Mouse (Mus musculus) CH12.LX (cell line): ENCODE data around the gene Drc1. TPM values are rescaled to one million over a fixed set of nuclear protein-coding genes. Genes with fewer than 3 reads are reported as not detected.

ENCODE experiments used
- DNase-seq: peaks from one replicate; pipeline ENCODE4 v3.0.0-alpha.2; 2013; ENCODE audit errors: extremely low read depth
- H3K27ac ChIP-seq: 2 replicates; pipeline ENCODE4 v1.5.1; 2012; ENCODE audit warnings: low read depth, mild to moderate bottlenecking, control low read depth, moderate library complexity; ENCODE audit not compliant: insufficient read depth
- H3K27me3 ChIP-seq: replicated peaks from 2 replicates; pipeline ENCODE3; 2012; ENCODE audit warnings: inconsistent platforms
- H3K36me3 ChIP-seq, 2 experiments: replicated peaks in 1 of 2; 2 replicates each; pipeline versions ENCODE3 to v1.6.1; 2012; ENCODE audit warnings: inconsistent platforms in 1 of 2, low read length in 1 of 2, mild to moderate bottlenecking in 1 of 2, mixed read lengths in 1 of 2, moderate library complexity in 1 of 2; ENCODE audit not compliant: control insufficient read depth in 1 of 2, insufficient read depth in 1 of 2
- H3K4me1 ChIP-seq, 2 experiments: 2 replicates each; pipeline ENCODE4 v1.6.1; 2012; ENCODE audit warnings: inconsistent platforms in 1 of 2, moderate library complexity in 1 of 2; ENCODE audit not compliant: insufficient read depth in 2 of 2, control insufficient read depth in 1 of 2
- H3K4me2 ChIP-seq: 2 replicates; pipeline ENCODE4 v1.6.1; 2012; ENCODE audit warnings: low read depth, mild to moderate bottlenecking, control low read depth; ENCODE audit not compliant: poor library complexity, insufficient read depth, severe bottlenecking
- H3K4me3 ChIP-seq, 3 experiments: fragments of 150-350 bp in 1 of 3; sonication (generic) in 1 of 3; replicated peaks in 1 of 3; 2 replicates each; pipeline versions ENCODE3 to v1.5.1; 2011 to 2012; ENCODE audit warnings: low read depth in 2 of 3, low read length in 2 of 3, mild to moderate bottlenecking in 2 of 3, moderate library complexity in 2 of 3, control low read depth in 1 of 3, improper control_type of control experiment in 1 of 3, inconsistent platforms in 1 of 3, mixed read lengths in 1 of 3; ENCODE audit not compliant: poor library complexity in 1 of 3
- H3K79me2 ChIP-seq: replicated peaks from 2 replicates; pipeline ENCODE4 v1.6.1; 2012; ENCODE audit warnings: mild to moderate bottlenecking, moderate library complexity; ENCODE audit not compliant: control insufficient read depth, poor library complexity, insufficient read depth, severe bottlenecking; ENCODE audit errors: extremely low read depth
- H3K9ac ChIP-seq: 2 replicates; pipeline ENCODE4 v1.6.1; 2012; ENCODE audit warnings: low read depth, mild to moderate bottlenecking, control low read depth, moderate library complexity; ENCODE audit not compliant: insufficient read depth
- H3K9me3 ChIP-seq: replicated peaks from 2 replicates; pipeline ENCODE3; 2012; ENCODE audit warnings: low read length, inconsistent platforms, mixed read lengths
- CTCF ChIP-seq, 2 experiments: IDR thresholded peaks in 1 of 2; conservative IDR thresholded peaks in 1 of 2; 2 replicates each; pipeline ENCODE4 v1.5.1; 2011 to 2012; ENCODE audit warnings: low read depth in 2 of 2, low read length in 2 of 2, improper control_type of control experiment in 1 of 2, inconsistent platforms in 1 of 2, mild to moderate bottlenecking in 1 of 2, moderate library complexity in 1 of 2
- ELF1 ChIP-seq: IDR thresholded peaks from 2 replicates; pipeline ENCODE4 v1.6.1; 2014; ENCODE audit warnings: low read depth, mild to moderate bottlenecking, inconsistent platforms, low read length, improper control_type of control experiment
- EP300 ChIP-seq: IDR thresholded peaks from 2 replicates; pipeline ENCODE4 v1.6.1; 2011; ENCODE audit warnings: low read length, improper control_type of control experiment
- ETS1 ChIP-seq: conservative IDR thresholded peaks from 2 replicates; pipeline ENCODE4 v1.6.1; 2012; ENCODE audit warnings: low read depth, mild to moderate bottlenecking, inconsistent platforms, low read length, improper control_type of control experiment, moderate library complexity
- GABPA ChIP-seq: IDR thresholded peaks from 2 replicates; pipeline ENCODE4 v1.6.1; 2012; ENCODE audit warnings: low read depth, low read length, improper control_type of control experiment, inconsistent platforms; ENCODE audit not compliant: insufficient replicate concordance
- IRF4 ChIP-seq: IDR thresholded peaks from 2 replicates; pipeline ENCODE4 v1.6.1; 2014; ENCODE audit warnings: low read depth, mild to moderate bottlenecking, inconsistent platforms, low read length, improper control_type of control experiment
- KAT2A ChIP-seq: IDR thresholded peaks from 2 replicates; pipeline ENCODE4 v1.6.1; 2012; ENCODE audit warnings: low read length, improper control_type of control experiment, inconsistent platforms; ENCODE audit not compliant: insufficient replicate concordance
- MAX ChIP-seq: IDR thresholded peaks from 2 replicates; pipeline ENCODE4 v1.6.1; 2011; ENCODE audit warnings: low read length, improper control_type of control experiment
- MXI1 ChIP-seq: IDR thresholded peaks from 2 replicates; pipeline ENCODE4 v1.6.1; 2011; ENCODE audit warnings: mild to moderate bottlenecking, low read depth, low read length, improper control_type of control experiment
- NELFE ChIP-seq: IDR thresholded peaks from 2 replicates; pipeline ENCODE4 v1.6.1; 2011; ENCODE audit warnings: low read depth, low read length, improper control_type of control experiment
- PAX5 ChIP-seq: IDR thresholded peaks from 2 replicates; pipeline ENCODE4 v1.6.1; 2012; ENCODE audit warnings: low read length, inconsistent platforms, mixed read lengths
- POLR2A ChIP-seq: IDR thresholded peaks from 2 replicates; pipeline ENCODE4 v1.6.1; 2011; ENCODE audit warnings: low read depth, mild to moderate bottlenecking, improper control_type of control experiment, low read length
- POLR2AphosphoS2 ChIP-seq: IDR thresholded peaks from 2 replicates; pipeline ENCODE4 v1.6.1; 2011; ENCODE audit warnings: low read depth, low read length, improper control_type of control experiment
- SMC3 ChIP-seq: IDR thresholded peaks from 2 replicates; pipeline ENCODE4 v1.6.1; 2011; ENCODE audit warnings: low read depth, low read length, improper control_type of control experiment
- TCF12 ChIP-seq: IDR thresholded peaks from 2 replicates; pipeline ENCODE4 v1.6.1; 2014; ENCODE audit warnings: low read depth, mild to moderate bottlenecking, inconsistent platforms, low read length, improper control_type of control experiment
- USF1 ChIP-seq: IDR thresholded peaks from 2 replicates; pipeline ENCODE4 v1.6.1; 2014; ENCODE audit warnings: low read depth, mild to moderate bottlenecking, inconsistent platforms, low read length, improper control_type of control experiment
- USF2 ChIP-seq: conservative IDR thresholded peaks from 2 replicates; pipeline ENCODE4 v1.6.1; 2011; ENCODE audit warnings: low read depth, low read length, improper control_type of control experiment
- ZC3H11A ChIP-seq: IDR thresholded peaks from 2 replicates; pipeline ENCODE4 v1.6.1; 2012; ENCODE audit warnings: low read depth, mild to moderate bottlenecking, inconsistent platforms, low read length, improper control_type of control experiment
- ZMIZ1 ChIP-seq: IDR thresholded peaks from 2 replicates; pipeline ENCODE4 v1.6.1; 2012; ENCODE audit warnings: low read depth, mild to moderate bottlenecking, inconsistent platforms, low read length, improper control_type of control experiment
- dilution Hi-C: fragments of 300-500 bp; cut with MboI; formaldehyde crosslinking; loops from 2 replicates; pipeline ENCODE4 v1.14.3; 2020; ENCODE audit warnings: low sequenced_read_pairs; ENCODE audit not compliant: extremely low pct_unique_long_range_greater_than_20kb, extremely low pct_ligation_motif_present
- in situ Hi-C: fragments of 300-500 bp; cut with MboI; formaldehyde crosslinking; loops from 3 replicates; pipeline ENCODE4 v1.14.3; 2019; ENCODE audit warnings: low sequenced_read_pairs, low pct_ligation_motif_present, low pct_unique_long_range_greater_than_20kb, mixed read lengths
- polyA plus RNA-seq: library from polyadenylated mRNA; unstranded; fragments of >175 nt; gene quantifications from 2 replicates; pipeline ENCODE4 v1.2.1, GENCODE M21; 2012; ENCODE audit warnings: low read depth; ENCODE audit not compliant: insufficient read length
- total RNA-seq, 2 experiments: library from RNA; depleted of rRNA; stranded (reverse); fragments of 300-350 nt in 1 of 2; fragments of >200 nt in 1 of 2; gene quantifications; 2 replicates each; pipeline ENCODE4 v1.2.3; 2012 to 2014

Gene Drc1
- total and polyA plus RNA-seq, 3 experiments = 0.04 TPM; not detected in 2

- TF ChIP-seq POLR2AphosphoS2 (no peak), NELFE (no peak), KAT2A (no peak), MXI1 (no peak), PAX5 (no peak), CTCF (conservative IDR thresholded peaks at IDR 0.05 in 1 of 2, IDR thresholded peaks at IDR 0.05 in 1 of 2; ENCODE audit: low read depth in 2 of 2, low read length in 2 of 2) (no peak), ETS1 (no peak), IRF4 (no peak), USF2 (no peak), ZC3H11A (no peak), MAX (no peak), POLR2A (no peak), SMC3 (no peak), USF1 (no peak)
- Histone ChIP-seq H3K36me3 (peaks cover 0 to 15% of the 10 kb centered on the region in 2 experiments), H3K27me3 (no peaks in the 10 kb centered on the region), H3K9me3 (no peaks in the 10 kb centered on the region), H3K4me2 (no peak overlapping the region), H3K4me3 (no peak overlapping the region), H3K4me1 (peaks cover 7 to 49% of the 10 kb centered on the region in 2 experiments; a peak in 3 of 4 replicates), H3K79me2 (peaks cover 62% of the 10 kb centered on the region), H3K9ac (no peak overlapping the region), H3K27ac (no peak overlapping the region)
- dilution Hi-C loops = no loop called here
- in situ Hi-C loops = no loop called here
- DNase-seq = no peak
These were observed 45.5 kb upstream of the Drc1 start for GRCm38 (mm10) chr5:30235641-30236126.

- no peak for DNase-seq
- in situ Hi-C loops (no loop called here), dilution Hi-C loops (no loop called here)
- H3K27ac ChIP-seq = no peak overlapping the region
- peaks cover 70% of the 10 kb centered on the region for H3K79me2 ChIP-seq
- no peak overlapping the region for H3K4me3 ChIP-seq
- no peak overlapping the region for H3K4me2 ChIP-seq
- H3K36me3 ChIP-seq = peaks cover 0 to 16% of the 10 kb centered on the region in 2 experiments
- peaks cover 7 to 57% of the 10 kb centered on the region in 2 experiments; a peak in 3 of 4 replicates for H3K4me1 ChIP-seq
- H3K27me3 ChIP-seq = no peaks in the 10 kb centered on the region
- TF ChIP-seq GABPA (no peak), ZMIZ1 (no peak), ETS1 (no peak), NELFE (no peak), ELF1 (no peak), TCF12 (no peak), ZC3H11A (no peak), EP300 (no peak), CTCF (conservative IDR thresholded peaks at IDR 0.05 in 1 of 2, IDR thresholded peaks at IDR 0.05 in 1 of 2; ENCODE audit: low read depth in 2 of 2, low read length in 2 of 2) (no peak), IRF4 (no peak)
- H3K9me3 ChIP-seq = no peaks in the 10 kb centered on the region
- no peak overlapping the region for H3K9ac ChIP-seq
These were observed 42.7 kb upstream of the Drc1 start for GRCm38 (mm10) chr5:30238533-30238932.
